Mouse (Mus musculus) kidney, adult 2 months (tissue): Measurements from ENCODE around the gene Paox. TPM values are rescaled to one million over a fixed set of nuclear protein-coding genes. Genes with fewer than 3 reads are reported as not detected.
A peak's percentile ranks its signal among the peaks of the same experiment; 100 is the strongest.

Experiments
- DNase-seq: peaks from one replicate; pipeline ENCODE4 v3.0.0; 2021
- H3K27ac ChIP-seq: fragments of 200-500 bp; 2 replicates; pipeline ENCODE4 v1.5.1; 2012; ENCODE audit warnings: low read depth, low read length, control low read depth, inconsistent platforms; ENCODE audit not compliant: insufficient read depth
- H3K27me3 ChIP-seq: fragments of 200-500 bp; replicated peaks from 2 replicates; pipeline ENCODE4 v1.6.1; 2012; ENCODE audit warnings: mild to moderate bottlenecking, moderate library complexity, low read length, inconsistent platforms; ENCODE audit not compliant: control insufficient read depth, insufficient read depth
- H3K36me3 ChIP-seq: fragments of 200-500 bp; 2 replicates; pipeline ENCODE4 v1.6.1; 2012; ENCODE audit warnings: mild to moderate bottlenecking, moderate library complexity, low read length, inconsistent platforms; ENCODE audit not compliant: control insufficient read depth, insufficient read depth
- H3K4me1 ChIP-seq: fragments of 200-500 bp; 2 replicates; pipeline ENCODE4 v1.6.1; 2011; ENCODE audit warnings: low read length; ENCODE audit not compliant: control insufficient read depth, insufficient read depth
- H3K4me3 ChIP-seq: fragments of 200-500 bp; 2 replicates; pipeline ENCODE4 v1.5.1; 2011; ENCODE audit warnings: mild to moderate bottlenecking, low read depth, low read length, control low read depth; ENCODE audit not compliant: insufficient read depth
- CTCF ChIP-seq: fragments of 200-500 bp; conservative IDR thresholded peaks from 2 replicates; pipeline ENCODE4 v1.5.1; 2011; ENCODE audit warnings: low read depth, mild to moderate bottlenecking, control low read depth, low read length, moderate library complexity, mixed read lengths; ENCODE audit not compliant: insufficient read depth, insufficient read length
- POLR2A ChIP-seq: fragments of 200-500 bp; IDR thresholded peaks from one replicate; pipeline ENCODE4 v1.6.1; 2011; ENCODE audit warnings: low read depth, low read length, control low read depth
- WGBS: fragments of 180-500 bp; shearing (Covaris S2); methylation state at CpG from one replicate; pipeline ENCODE4 v1.1.7; 2018; 5-methylcytosine and 5-hydroxymethylcytosine counted together
- polyA plus RNA-seq: library from polyadenylated mRNA; depleted of rRNA; stranded (reverse); fragments of >200 nt; gene quantifications from 2 replicates; pipeline ENCODE4 v1.2.3, GENCODE M21; 2012

Gene Paox
- polyA plus RNA-seq, 1 experiment: 12.0 TPM

DNA sequence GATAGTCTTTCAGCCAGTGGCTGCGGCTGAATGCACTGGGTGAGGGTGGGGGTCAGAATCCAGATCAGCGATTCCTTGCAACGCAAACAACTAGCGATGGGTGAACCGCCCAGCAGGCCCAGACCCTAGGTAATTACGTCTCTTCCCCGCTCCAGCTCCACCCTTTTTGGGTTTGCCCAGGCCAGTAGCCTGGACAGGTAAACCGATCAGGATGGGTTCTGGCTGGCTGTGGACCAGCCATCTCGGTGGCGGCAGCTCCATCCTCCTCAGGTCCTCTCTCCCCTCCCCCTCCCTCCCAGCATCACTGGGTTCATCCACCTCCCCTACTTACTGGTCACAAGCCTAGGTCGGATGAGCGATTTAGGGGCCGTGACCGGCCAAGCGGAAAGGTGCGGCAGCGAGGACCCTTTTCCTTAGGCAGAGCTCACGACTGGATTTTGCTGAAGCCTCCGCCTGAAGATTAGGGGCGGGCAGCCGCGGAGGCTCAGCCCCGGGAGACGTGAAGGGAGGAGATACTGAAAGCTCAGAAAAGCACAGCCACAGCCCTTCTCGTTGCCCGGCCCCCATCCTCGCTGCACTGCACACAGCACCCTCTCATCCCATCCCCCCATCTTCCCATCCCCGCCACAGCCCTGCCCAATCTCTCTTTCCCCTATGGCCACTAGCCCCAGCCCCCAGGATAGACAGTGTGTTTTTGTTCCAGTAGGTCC lies 38.8 kb downstream of the Paox start, which contains the start of gene Sprn:
Sprn (minus strand) TSS at position 660 of the 710 bp plus-strand sequence.
- WGBS: 7% methylated on average over 28 of the region's 28 CpGs
- H3K4me3 ChIP-seq: no peak within 1 kb of the TSS
- DNase-seq: no peak
- TF ChIP-seq CTCF (no peak), POLR2A (no peak)
- no peaks in the 10 kb centered on the region for H3K36me3 ChIP-seq
- H3K27me3 ChIP-seq: no peaks in the 10 kb centered on the region
- no peak within 1 kb of the TSS for H3K27ac ChIP-seq
- H3K4me1 ChIP-seq: no peaks in the 10 kb centered on the region

DNA sequence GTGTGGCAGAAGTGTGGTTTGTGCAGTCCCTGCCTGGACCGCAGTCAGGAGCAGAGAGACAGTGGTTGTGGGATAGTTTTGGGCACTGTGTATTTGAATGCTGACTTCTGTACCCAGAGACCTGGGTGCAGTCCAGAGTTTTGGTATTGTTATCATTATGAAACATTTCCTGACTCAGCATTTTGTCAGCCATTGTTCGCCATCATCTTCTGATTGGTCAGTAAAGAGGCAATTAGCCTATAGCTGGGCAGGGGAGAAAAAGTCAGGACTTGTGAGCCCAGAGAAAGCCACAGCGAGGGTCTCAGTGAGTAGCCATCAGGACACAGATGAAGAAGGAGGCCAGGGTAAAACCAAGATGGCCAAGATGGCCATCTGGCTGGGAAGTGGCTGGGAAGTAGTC lies 44.8 kb downstream of the Paox start:
- no peak for TF ChIP-seq CTCF
- TF ChIP-seq POLR2A: no peak
- DNase-seq: no peak
- Histone ChIP-seq H3K36me3 (no peaks in the 10 kb centered on the region), H3K27me3 (no peaks in the 10 kb centered on the region), H3K4me3 (no peak overlapping the region), H3K4me1 (no peaks in the 10 kb centered on the region), H3K27ac (no peak overlapping the region)
- WGBS: 84% methylated on average over 3 of the region's 3 CpGs

DNA sequence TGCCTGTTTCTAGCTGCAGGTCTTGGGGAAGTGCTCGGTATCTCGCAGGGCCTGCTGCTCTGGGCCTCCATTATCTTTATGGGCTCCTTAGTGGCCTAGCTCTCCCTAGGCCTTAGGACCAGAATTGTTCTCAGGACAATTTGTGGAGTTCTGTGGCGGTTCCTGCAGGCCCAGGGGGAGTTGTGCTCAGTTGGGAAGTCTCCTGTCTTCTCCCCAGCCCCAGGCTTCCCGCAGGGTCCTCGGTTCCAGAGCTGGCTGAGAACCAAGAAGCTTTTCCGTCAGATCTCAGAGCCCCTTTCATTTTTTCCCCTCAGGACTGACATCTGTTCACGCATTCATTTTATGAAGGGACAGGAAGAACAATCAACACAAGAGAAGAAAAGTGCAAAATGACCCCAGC lies 49.1 kb downstream of the Paox start, which contains the start of gene Olfr522:
Olfr522 (minus strand) TSS at position 101 of the 400 bp plus-strand sequence.
- Histone ChIP-seq H3K4me3 (no peak within 1 kb of the TSS), H3K27me3 (no peaks in the 10 kb centered on the region), H3K4me1 (no peaks in the 10 kb centered on the region), H3K27ac (no peak within 1 kb of the TSS), H3K36me3 (no peaks in the 10 kb centered on the region)
- no peak for DNase-seq
- no peak for TF ChIP-seq CTCF
- TF ChIP-seq POLR2A: no peak
- 77% methylated on average over 7 of the region's 7 CpGs for WGBS

DNA sequence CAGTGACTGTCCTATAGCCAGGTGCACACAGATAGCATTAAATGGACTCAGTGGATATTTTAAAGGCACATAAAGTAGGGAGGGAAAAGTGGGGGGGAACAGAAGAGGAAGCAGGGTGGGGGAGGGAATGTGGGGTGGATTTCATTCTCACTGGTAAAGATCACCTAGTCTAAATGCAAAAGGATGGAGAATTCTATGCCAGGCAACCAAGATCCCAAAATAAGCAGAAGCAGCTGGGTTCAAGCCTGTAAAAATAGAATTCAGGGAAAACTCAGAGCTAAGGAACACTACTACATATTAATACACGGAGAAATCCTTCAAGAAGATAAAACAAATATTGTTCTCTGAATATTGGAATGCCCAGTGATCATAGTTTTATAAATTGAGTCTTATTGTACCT lies 52.4 kb downstream of the Paox start:
- no peak for DNase-seq
- Histone ChIP-seq H3K27me3 (no peaks in the 10 kb centered on the region), H3K27ac (no peak overlapping the region), H3K36me3 (no peaks in the 10 kb centered on the region), H3K4me3 (no peak overlapping the region), H3K4me1 (peaks cover 8% of the 10 kb centered on the region; the same call in 1 of the 2 replicates)
- no peak for TF ChIP-seq POLR2A
- TF ChIP-seq CTCF: no peak
- 71% methylated on average over 1 of the region's 1 CpGs for WGBS

DNA sequence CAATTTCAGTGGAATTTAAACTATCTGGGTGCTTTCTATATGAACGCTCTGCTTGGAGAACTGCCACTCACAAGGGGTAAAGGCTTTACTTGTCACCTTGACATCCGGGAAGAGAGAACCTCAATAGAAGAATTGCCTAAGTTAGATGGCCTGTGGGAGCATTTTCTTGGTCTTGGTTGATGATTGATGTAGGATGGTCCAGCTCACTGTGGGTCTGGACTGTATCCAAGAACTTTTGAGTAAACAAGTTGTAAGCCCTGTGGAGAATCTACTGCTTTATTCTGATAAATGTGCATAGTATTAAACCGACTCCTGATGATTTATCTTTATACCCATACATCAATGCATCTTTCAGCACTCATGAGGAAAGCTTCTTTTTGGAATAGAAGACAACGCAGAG lies 53.8 kb downstream of the Paox start:
- no peak overlapping the region for H3K27ac ChIP-seq
- no peak overlapping the region for H3K4me3 ChIP-seq
- 43% methylated on average over 4 of the region's 4 CpGs for WGBS
- H3K4me1 ChIP-seq: peaks cover 8% of the 10 kb centered on the region; the same call in 1 of the 2 replicates
- H3K36me3 ChIP-seq: no peaks in the 10 kb centered on the region
- TF ChIP-seq CTCF: no peak
- TF ChIP-seq POLR2A: no peak
- DNase-seq: peak; percentile 73
- no peaks in the 10 kb centered on the region for H3K27me3 ChIP-seq

DNA sequence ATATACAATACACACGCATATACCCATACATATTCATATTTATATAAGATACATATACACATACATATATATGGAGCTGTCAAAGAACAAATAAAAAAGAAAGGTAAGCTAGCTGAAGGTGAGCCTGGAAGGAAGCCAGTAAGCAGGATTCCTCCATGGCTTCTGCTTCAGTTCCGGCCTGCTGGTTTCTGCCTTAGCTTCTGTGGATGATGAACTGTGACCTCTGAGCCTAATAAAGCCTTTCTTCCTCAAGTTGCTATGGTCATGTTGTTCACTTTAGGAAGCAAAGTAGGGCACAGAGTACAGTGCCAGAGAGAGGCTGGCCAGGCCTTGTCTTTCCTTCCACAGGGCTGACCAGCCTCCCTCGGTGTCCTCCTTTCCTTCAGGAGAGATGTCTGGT lies 55.3 kb downstream of the Paox start:
- H3K27ac ChIP-seq: no peak overlapping the region; the same call in 1 of the 2 replicates
- no peaks in the 10 kb centered on the region for H3K36me3 ChIP-seq
- 70% methylated on average over 3 of the region's 3 CpGs for WGBS
- no peaks in the 10 kb centered on the region for H3K27me3 ChIP-seq
- H3K4me1 ChIP-seq: peaks cover 8% of the 10 kb centered on the region; the same call in 1 of the 2 replicates
- peak; percentile 81 for DNase-seq
- no peak for TF ChIP-seq CTCF
- no peak for TF ChIP-seq POLR2A
- no peak overlapping the region for H3K4me3 ChIP-seq

DNA sequence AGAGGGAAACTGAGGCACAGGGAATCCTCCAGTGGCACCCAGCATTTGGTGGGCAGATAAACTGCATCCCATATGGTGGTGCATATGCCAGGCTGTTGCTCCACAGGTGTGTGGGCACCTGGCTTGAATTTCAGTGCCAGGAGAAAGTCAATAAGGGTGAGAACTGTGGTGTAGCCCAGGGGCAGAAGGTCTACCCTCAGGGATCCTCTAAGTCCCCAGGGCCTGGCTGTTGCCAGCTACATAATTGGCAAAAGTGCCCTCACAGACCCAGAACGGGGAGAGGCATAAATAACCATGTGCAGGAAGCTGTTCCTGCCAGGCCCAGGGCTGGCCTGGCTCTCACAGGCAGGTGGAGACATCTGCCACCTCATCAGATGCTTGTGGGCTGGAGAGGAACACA lies 57.3 kb downstream of the Paox start, which contains the start of gene Olfr523:
Olfr523 (plus strand) TSS at position 282 of the 400 bp plus-strand sequence.
- H3K4me1 ChIP-seq: peaks cover 8% of the 10 kb centered on the region; the same call in 1 of the 2 replicates
- 21% methylated on average over 1 of the region's 1 CpGs for WGBS

More for the DNA sequence above, 57.3 kb downstream of the Paox start, which contains the start of gene Olfr523:
- no peak within 1 kb of the TSS for H3K4me3 ChIP-seq
- no peak for TF ChIP-seq POLR2A
- TF ChIP-seq CTCF: no peak
- H3K27ac ChIP-seq: no peak within 1 kb of the TSS
- H3K36me3 ChIP-seq: no peaks in the 10 kb centered on the region
- no peak for DNase-seq
- H3K27me3 ChIP-seq: no peaks in the 10 kb centered on the region
